ENCODE assay signal across 8 mouse cellular contexts in the genomic region with DNA sequence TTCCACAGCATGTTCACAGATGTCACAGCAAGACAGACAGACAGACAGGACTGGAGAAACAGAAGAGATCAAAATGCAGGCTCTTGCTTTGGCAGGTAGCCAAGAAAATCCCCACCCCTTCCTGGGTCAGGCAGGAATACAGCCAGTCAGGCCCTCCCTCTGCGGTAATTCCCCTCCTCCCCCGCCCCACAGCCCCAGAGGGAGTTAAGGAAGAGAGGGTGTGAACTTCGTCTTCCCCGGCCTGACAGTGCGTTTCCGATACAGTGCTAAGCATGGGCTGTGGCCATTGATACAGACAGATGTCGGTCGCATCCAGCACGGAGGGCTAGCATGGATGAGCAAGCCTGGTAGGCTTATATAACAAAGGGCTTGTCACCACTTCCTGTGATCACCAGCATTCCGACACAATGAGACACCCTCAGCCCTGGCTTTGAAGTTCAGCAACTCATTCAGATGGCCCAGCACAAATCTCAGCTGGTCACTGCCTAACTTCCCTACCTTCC. TPM values are rescaled to one million over a fixed set of nuclear protein-coding genes. Genes with fewer than 3 reads are reported as not detected.
DNase-seq lines count a peak whose midpoint lies in the region; ATAC-seq and TF ChIP-seq lines count a peak whose summit lies in the region.

No protein-coding gene starts in this region.

- peak; percentile 82 for ATAC-seq in lung, embryonic 16.5 days (ENCODE audit: low read depth)

- no peaks in the 10 kb centered on the region for H3K36me3 ChIP-seq in kidney, adult 2 months (ENCODE audit: control insufficient read depth, insufficient read depth, low read length)
- H3K36me3 ChIP-seq in lung, embryonic 16.5 days (ENCODE audit: control insufficient read depth, insufficient read depth, low read length), result no peaks in the 10 kb centered on the region

- peaks cover 24% of the 10 kb centered on the region for H3K4me1 ChIP-seq in bone marrow macrophage, adult 2 months (ENCODE audit: control insufficient read depth, insufficient read depth, low read length)
- peaks cover 76% of the 10 kb centered on the region for H3K4me1 ChIP-seq in kidney, adult 2 months (ENCODE audit: control insufficient read depth, insufficient read depth, low read length)
- H3K4me1 ChIP-seq in lung, embryonic 16.5 days (replicated peaks; ENCODE audit: control insufficient read depth, insufficient read depth, low read length), result peaks cover 48% of the 10 kb centered on the region

- no peaks in the 10 kb centered on the region for H3K9me3 ChIP-seq in lung, embryonic 16.5 days (ENCODE audit: control insufficient read depth, low read length)

- H3K4me3 ChIP-seq in bone marrow macrophage, adult 2 months (ENCODE audit: insufficient read depth, low read length), result peak overlapping the region; percentile 37
- H3K4me3 ChIP-seq in kidney, adult 2 months (ENCODE audit: insufficient read depth, low read depth, low read length), result no peak overlapping the region
- H3K4me3 ChIP-seq in lung, embryonic 16.5 days (ENCODE audit: low read length), result no peak overlapping the region

- H3K4me2 ChIP-seq in lung, embryonic 16.5 days (ENCODE audit: low read depth, low read length), result peak overlapping the region; percentile 11

- no peak for TF ChIP-seq POLR2A in bone marrow macrophage, adult 2 months (IDR thresholded peaks at IDR 0.05; ENCODE audit: borderline replicate concordance, low read depth, low read length)
- no peak for TF ChIP-seq POLR2A in kidney, adult 2 months (IDR thresholded peaks at IDR 0.05; ENCODE audit: low read depth, low read length)

- WGBS in kidney, adult 2 months, result 2% methylated on average over 10 of the region's 10 CpGs
- 4% methylated on average over 10 of the region's 10 CpGs for whole genome bisulfite sequencing in lung, embryonic 16.5 days

- TF ChIP-seq CTCF in bone marrow macrophage, adult 2 months (IDR thresholded peaks at IDR 0.05; ENCODE audit: low read depth, low read length), result no peak
- no peak for TF ChIP-seq CTCF in kidney, adult 2 months (conservative IDR thresholded peaks at IDR 0.05; ENCODE audit: insufficient read depth, insufficient read length, low read depth, low read length)

- peak; percentile 88 to 95 for DNase-seq in adrenal gland, adult (ENCODE audit: inconsistent age in 2 of 2, low spot score in 1 of 2)
- DNase-seq in adrenal gland, postnatal 4 days (ENCODE audit: low spot score in 2 of 2), result no peak
- peak; percentile 74 to 80 for DNase-seq in heart, adult 9 months (ENCODE audit: low spot score in 2 of 2)
- DNase-seq in kidney, adult 2 months, result peak; percentile 88
- DNase-seq in ovary, postnatal 14 days (ENCODE audit: low spot score), result peak; percentile 44
- DNase-seq in cerebellum, adult 9-11 months, result no peak

- no peaks in the 10 kb centered on the region for H3K27me3 ChIP-seq in kidney, adult 2 months (replicated peaks; ENCODE audit: control insufficient read depth, insufficient read depth, low read length)
- no peaks in the 10 kb centered on the region for H3K27me3 ChIP-seq in lung, embryonic 16.5 days (ENCODE audit: control insufficient read depth, insufficient read depth, low read depth, low read length)

- peak overlapping the region; percentile 12 for H3K9ac ChIP-seq in lung, embryonic 16.5 days (ENCODE audit: low read length)

- H3K27ac ChIP-seq in bone marrow macrophage, adult 2 months (ENCODE audit: insufficient read depth, low read depth, low read length), result peak overlapping the region; percentile 73
- peak overlapping the region; percentile 83 for H3K27ac ChIP-seq in kidney, adult 2 months (ENCODE audit: insufficient read depth, low read depth, low read length)
- peak overlapping the region; percentile 73 for H3K27ac ChIP-seq in lung, embryonic 16.5 days (ENCODE audit: low read length)

RNA-seq across cellular contexts. Expression of a gene that starts 18.4 kb away (rescaled TPM):
- 10 to 100 TPM; 52.3 to 55.3 TPM for total RNA-seq in adrenal gland, postnatal 4 days (2021)
- polyA plus RNA-seq in bone marrow macrophage, adult 2 months (2012; ENCODE audit: insufficient read depth, insufficient read length, missing spikeins), result 9.8 and 14.8 TPM in 2 replicates
- polyA plus RNA-seq in kidney, adult 2 months (2012; rRNA removed), result 57.1 and 59.4 TPM in 2 replicates
- 12.4 and 16.1 TPM in 2 replicates for polyA plus RNA-seq in lung, embryonic 16.5 days (2015; fragmentation: Nextera tagmentation; extraction: Ambion mirVana)

Comparison
In these comparisons a context has a peak if more than half of its experiments do, and no peak if none do; other contexts are left out.
1. DNase-seq: peak in adrenal gland, adult (2 of 2), heart, adult 9 months (2 of 2), kidney, adult 2 months (single experiment) and ovary, postnatal 14 days (single experiment); none in adrenal gland, postnatal 4 days (0 of 2) and cerebellum, adult 9-11 months (single experiment).
2. Peak in every context shown above with its lines, with median percentiles within 50 percentile points of each other: H3K27ac ChIP-seq.